Mouse (Mus musculus) kidney, postnatal 10 days (tissue): ENCODE results near the gene Amer3.
A peak's percentile ranks its signal among the peaks of the same experiment; 100 is the strongest.
"Not testable (repeated sequence)": the region's sequence is repeated elsewhere in the genome, so short reads cannot be mapped to it uniquely, and the experiment has no call there.

ENCODE experiments used
- DNase-seq: peaks from one replicate; pipeline ENCODE4 v3.0.0; 2021; ENCODE audit warnings: mixed read lengths

Gene Amer3

GRCm38 (mm10) chr1:34601323-34602047 lies 22.0 kb downstream of the Amer3 start:
- DNase-seq, result no peak

DNA sequence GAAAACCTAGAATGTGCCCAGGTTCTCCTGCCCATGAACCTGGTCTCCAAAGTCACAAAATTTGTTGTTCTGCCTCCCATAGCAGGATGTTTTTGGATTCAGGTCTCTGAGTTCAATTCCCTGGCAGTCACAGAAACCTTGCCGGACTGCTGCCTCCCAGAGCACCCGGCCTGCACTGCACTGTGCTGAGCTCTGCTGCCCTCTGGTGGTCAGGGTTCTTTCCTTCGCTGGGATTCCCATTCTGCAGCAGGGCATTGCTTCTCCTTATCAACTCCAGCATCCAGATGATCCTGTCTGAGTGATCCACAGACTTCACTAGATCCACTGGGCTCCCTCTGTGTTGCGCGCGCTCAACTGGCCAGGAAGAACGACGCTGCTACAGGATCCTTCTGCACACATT lies 22.9 kb downstream of the Amer3 start:
- DNase-seq, result peak; percentile 82

GRCm38 (mm10) chr1:34613801-34614200 lies 34.3 kb downstream of the Amer3 start:
- no peak for DNase-seq

DNA sequence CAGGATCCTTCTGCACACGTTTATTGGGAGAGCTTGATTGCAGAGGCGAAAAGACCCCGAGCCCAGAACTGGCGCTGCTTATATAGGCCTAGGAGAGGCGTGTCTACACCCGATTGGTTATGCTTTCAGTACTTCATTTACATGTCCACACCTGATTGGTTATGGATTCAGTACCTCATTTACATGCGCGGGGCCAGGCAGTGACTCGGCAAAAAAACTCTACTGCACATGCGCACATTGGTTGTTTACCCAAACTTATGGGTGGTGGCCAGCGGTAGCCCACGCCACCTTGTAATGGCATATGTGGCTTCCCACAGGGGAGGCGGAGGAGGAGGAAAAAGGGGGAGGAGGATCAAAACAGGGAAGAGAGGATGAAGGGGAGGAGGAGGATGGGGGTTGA lies 40.7 kb downstream of the Amer3 start:
- not testable (repeated sequence) for DNase-seq

DNA sequence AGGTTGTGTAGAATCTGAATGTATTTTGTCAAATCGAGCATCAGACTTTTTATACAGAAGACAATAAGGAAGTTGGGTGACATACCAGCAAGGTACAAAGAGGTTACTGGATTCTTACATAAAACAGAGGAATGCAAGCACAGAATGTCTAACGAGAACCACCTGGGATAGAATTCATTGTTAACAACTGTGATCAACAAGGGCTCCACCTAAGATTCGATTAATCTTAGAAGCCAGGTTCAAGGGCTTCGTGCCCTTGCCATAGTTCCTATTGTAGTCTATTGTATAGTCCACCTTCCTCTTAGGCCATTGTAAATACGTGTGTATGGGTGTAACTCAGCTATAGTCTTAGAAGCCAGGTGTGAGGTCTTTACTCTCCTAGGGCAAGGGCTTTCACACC lies 41.3 kb downstream of the Amer3 start:
- not testable (repeated sequence) for DNase-seq

DNA sequence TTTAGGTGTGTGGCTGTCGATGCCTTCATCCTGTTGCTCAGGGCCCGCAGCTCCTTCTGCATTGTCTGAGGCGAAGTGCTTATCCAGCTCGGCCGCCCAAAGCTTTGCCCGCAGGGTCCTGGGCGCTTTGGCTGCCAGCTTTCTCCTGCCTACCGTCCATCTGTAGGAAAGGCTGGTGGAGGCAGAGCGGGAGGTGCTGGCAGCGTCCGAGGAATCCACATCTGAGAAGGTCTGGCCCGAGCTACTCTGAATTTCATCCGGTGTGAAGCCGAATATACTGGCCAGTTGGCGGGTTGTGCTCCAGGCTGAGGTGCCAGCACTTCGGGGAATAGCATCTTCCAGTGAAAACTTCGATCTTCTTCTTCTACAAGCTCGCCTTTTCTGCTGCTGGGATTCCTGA lies 56.3 kb downstream of the Amer3 start:
- DNase-seq, result no peak
